Mouse (Mus musculus): ENCODE results near the gene Rimbp2. TPM values are rescaled to one million over a fixed set of nuclear protein-coding genes. Genes with fewer than 3 reads are reported as not detected.

Gene Rimbp2
- total and polyA plus RNA-seq, 3 experiments: not detected

DNA sequence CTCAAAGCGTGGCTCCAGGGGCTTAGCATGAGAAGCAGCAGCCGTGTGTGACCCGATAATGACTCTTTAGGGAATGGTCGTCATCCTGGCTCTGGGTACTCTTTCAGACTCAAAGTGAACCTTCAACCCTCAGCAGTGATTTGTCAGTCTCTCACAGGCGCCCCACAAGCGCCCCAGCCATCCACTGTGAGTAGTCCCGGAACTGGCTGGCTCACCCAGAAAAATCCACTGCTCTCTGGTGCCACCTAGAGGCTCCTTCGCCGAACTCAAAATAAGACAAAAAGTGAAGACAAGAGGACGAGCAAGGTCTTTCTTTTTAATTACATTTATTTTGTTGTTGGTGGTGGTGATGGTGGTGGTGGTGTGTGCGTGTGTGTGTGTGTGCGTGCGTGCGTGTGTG is 18.0 kb upstream of the Rimbp2 start:
- Histone ChIP-seq H3K4me3 (replicated peaks in 1 of 3; ENCODE audit: low read depth in 2 of 3, low read length in 2 of 3, poor library complexity in 1 of 3) (no peak overlapping the region), H3K27ac (ENCODE audit: insufficient read depth, low read depth) (no peak overlapping the region), H3K9me3 (replicated peaks; ENCODE audit: low read length) (peaks cover 58% of the 10 kb centered on the region), H3K36me3 (replicated peaks in 1 of 2; ENCODE audit: control insufficient read depth in 1 of 2, insufficient read depth in 1 of 2, low read length in 1 of 2) (no peaks in the 10 kb centered on the region), H3K9ac (ENCODE audit: insufficient read depth, low read depth) (no peak overlapping the region), H3K27me3 (replicated peaks) (no peaks in the 10 kb centered on the region), H3K4me1 (ENCODE audit: control insufficient read depth in 1 of 2, insufficient read depth in 2 of 2) (no peaks in the 10 kb centered on the region), H3K79me2 (replicated peaks; ENCODE audit: control insufficient read depth, extremely low read depth, insufficient read depth, poor library complexity, severe bottlenecking) (no peaks in the 10 kb centered on the region), H3K4me2 (ENCODE audit: insufficient read depth, low read depth, poor library complexity, severe bottlenecking) (no peak overlapping the region)
- dilution Hi-C loops (cut with MboI; ENCODE audit: extremely low pct_ligation_motif_present, extremely low pct_unique_long_range_greater_than_20kb, low sequenced_read_pairs) (no loop called here), in situ Hi-C loops (cut with MboI; ENCODE audit: low pct_ligation_motif_present, low pct_unique_long_range_greater_than_20kb, low sequenced_read_pairs) (no loop called here)
- DNase-seq (ENCODE audit: extremely low read depth): peak; percentile 13
- TF ChIP-seq BHLHE40 (IDR thresholded peaks at IDR 0.05; ENCODE audit: low read depth, low read length): no peak
- TF ChIP-seq ZNF384 (IDR thresholded peaks at IDR 0.05; ENCODE audit: low read depth, low read length): no peak
- TF ChIP-seq CHD2 (IDR thresholded peaks at IDR 0.05; ENCODE audit: low read length): no peak
- no peak for TF ChIP-seq MAFK (IDR thresholded peaks at IDR 0.05; ENCODE audit: insufficient replicate concordance, low read length)
- peak in 1 of 2 experiments; percentile 48; a peak in 2 of 4 replicates for TF ChIP-seq CTCF (conservative IDR thresholded peaks at IDR 0.05 in 1 of 2, IDR thresholded peaks at IDR 0.05 in 1 of 2; ENCODE audit: low read depth in 2 of 2, low read length in 2 of 2)
- no peak for TF ChIP-seq PAX5 (IDR thresholded peaks at IDR 0.05; ENCODE audit: low read length)
- TF ChIP-seq KAT2A (IDR thresholded peaks at IDR 0.05; ENCODE audit: insufficient replicate concordance, low read length): no peak
- peak; percentile 41 for TF ChIP-seq RAD21 (IDR thresholded peaks at IDR 0.05; ENCODE audit: low read depth, low read length)
- no peak for TF ChIP-seq SMC3 (IDR thresholded peaks at IDR 0.05; ENCODE audit: low read depth, low read length)
- no peak for TF ChIP-seq ETS1 (conservative IDR thresholded peaks at IDR 0.05; ENCODE audit: low read depth, low read length)
- TF ChIP-seq CHD1 (IDR thresholded peaks at IDR 0.05; ENCODE audit: low read depth, low read length): no peak
- no peak for TF ChIP-seq EP300 (IDR thresholded peaks at IDR 0.05; ENCODE audit: low read length)
- no peak for TF ChIP-seq ELF1 (IDR thresholded peaks at IDR 0.05; ENCODE audit: low read depth, low read length)

DNA sequence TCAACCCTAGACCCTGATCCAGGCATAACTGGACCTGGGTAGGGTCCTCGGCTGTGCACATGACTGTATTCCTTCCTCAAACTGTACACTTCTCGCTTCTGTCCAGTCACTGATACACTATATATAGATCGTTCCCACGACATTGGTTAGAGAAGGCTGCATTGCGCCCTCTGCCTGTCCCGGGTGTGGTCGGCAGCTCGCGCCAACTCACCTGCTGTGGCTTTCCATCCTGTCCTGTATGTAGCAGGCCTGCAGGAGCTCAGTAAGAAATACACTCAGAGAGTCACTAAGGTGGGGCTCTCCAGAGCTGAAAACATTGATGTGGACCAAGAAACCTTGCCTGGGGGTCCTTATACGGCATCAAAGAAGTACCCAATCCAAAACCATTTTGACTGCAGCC is 17.6 kb upstream of the Rimbp2 start:
- Histone ChIP-seq H3K9ac (ENCODE audit: insufficient read depth, low read depth) (no peak overlapping the region), H3K27me3 (replicated peaks) (no peaks in the 10 kb centered on the region), H3K9me3 (replicated peaks; ENCODE audit: low read length) (peaks cover 58% of the 10 kb centered on the region), H3K36me3 (replicated peaks in 1 of 2; ENCODE audit: control insufficient read depth in 1 of 2, insufficient read depth in 1 of 2, low read length in 1 of 2) (no peaks in the 10 kb centered on the region), H3K79me2 (replicated peaks; ENCODE audit: control insufficient read depth, extremely low read depth, insufficient read depth, poor library complexity, severe bottlenecking) (no peaks in the 10 kb centered on the region), H3K4me2 (ENCODE audit: insufficient read depth, low read depth, poor library complexity, severe bottlenecking) (no peak overlapping the region), H3K27ac (ENCODE audit: insufficient read depth, low read depth) (no peak overlapping the region), H3K4me1 (ENCODE audit: control insufficient read depth in 1 of 2, insufficient read depth in 2 of 2) (no peaks in the 10 kb centered on the region), H3K4me3 (replicated peaks in 1 of 3; ENCODE audit: low read depth in 2 of 3, low read length in 2 of 3, poor library complexity in 1 of 3) (no peak overlapping the region)
- TF ChIP-seq MXI1 (IDR thresholded peaks at IDR 0.05; ENCODE audit: low read depth, low read length): no peak
- no peak for TF ChIP-seq ZKSCAN1 (IDR thresholded peaks at IDR 0.05; ENCODE audit: borderline replicate concordance, low read depth, low read length)
- no peak for TF ChIP-seq HCFC1 (IDR thresholded peaks at IDR 0.05; ENCODE audit: low read depth, low read length)
- no peak for TF ChIP-seq ZNF384 (IDR thresholded peaks at IDR 0.05; ENCODE audit: low read depth, low read length)
- no peak for TF ChIP-seq USF2 (conservative IDR thresholded peaks at IDR 0.05; ENCODE audit: low read depth, low read length)
- no peak for TF ChIP-seq JUN (IDR thresholded peaks at IDR 0.05; ENCODE audit: insufficient read depth, low read depth, low read length)
- no peak for TF ChIP-seq SIN3A (IDR thresholded peaks at IDR 0.05; ENCODE audit: low read length)
- no peak for TF ChIP-seq MYC (IDR thresholded peaks at IDR 0.05; ENCODE audit: low read depth, low read length)
- TF ChIP-seq RCOR1 (conservative IDR thresholded peaks at IDR 0.05; ENCODE audit: low read depth, low read length): no peak
- TF ChIP-seq IRF4 (IDR thresholded peaks at IDR 0.05; ENCODE audit: low read depth, low read length): no peak
- TF ChIP-seq UBTF (IDR thresholded peaks at IDR 0.05; ENCODE audit: low read depth, low read length): no peak
- TF ChIP-seq NELFE (IDR thresholded peaks at IDR 0.05; ENCODE audit: low read depth, low read length): no peak
- no peak for TF ChIP-seq RAD21 (IDR thresholded peaks at IDR 0.05; ENCODE audit: low read depth, low read length)
- no peak for TF ChIP-seq JUND (conservative IDR thresholded peaks at IDR 0.05; ENCODE audit: low read depth, low read length)
- no peak for TF ChIP-seq SMC3 (IDR thresholded peaks at IDR 0.05; ENCODE audit: low read depth, low read length)
- no peak for TF ChIP-seq MAZ (IDR thresholded peaks at IDR 0.05; ENCODE audit: low read depth, low read length)
- no peak for DNase-seq (ENCODE audit: extremely low read depth)
- dilution Hi-C loops (cut with MboI; ENCODE audit: extremely low pct_ligation_motif_present, extremely low pct_unique_long_range_greater_than_20kb, low sequenced_read_pairs) (no loop called here), in situ Hi-C loops (cut with MboI; ENCODE audit: low pct_ligation_motif_present, low pct_unique_long_range_greater_than_20kb, low sequenced_read_pairs) (no loop called here)
